Mouse (Mus musculus) CH12.LX (cell line): ENCODE measurements around the gene Parp4. TPM values are rescaled to one million over a fixed set of nuclear protein-coding genes. Genes with fewer than 3 reads are reported as not detected.

Source experiments
- DNase-seq: peaks from one replicate; pipeline ENCODE4 v3.0.0-alpha.2; 2013; ENCODE audit errors: extremely low read depth
- H3K27ac ChIP-seq: 2 replicates; pipeline ENCODE4 v1.5.1; 2012; ENCODE audit warnings: low read depth, mild to moderate bottlenecking, control low read depth, moderate library complexity; ENCODE audit not compliant: insufficient read depth
- H3K27me3 ChIP-seq: replicated peaks from 2 replicates; pipeline ENCODE3; 2012; ENCODE audit warnings: inconsistent platforms
- H3K36me3 ChIP-seq, 2 experiments: replicated peaks in 1 of 2; 2 replicates each; pipeline versions ENCODE3 to v1.6.1; 2012; ENCODE audit warnings: inconsistent platforms in 1 of 2, low read length in 1 of 2, mild to moderate bottlenecking in 1 of 2, mixed read lengths in 1 of 2, moderate library complexity in 1 of 2; ENCODE audit not compliant: control insufficient read depth in 1 of 2, insufficient read depth in 1 of 2
- H3K4me1 ChIP-seq, 2 experiments: 2 replicates each; pipeline ENCODE4 v1.6.1; 2012; ENCODE audit warnings: inconsistent platforms in 1 of 2, moderate library complexity in 1 of 2; ENCODE audit not compliant: insufficient read depth in 2 of 2, control insufficient read depth in 1 of 2
- H3K4me2 ChIP-seq: 2 replicates; pipeline ENCODE4 v1.6.1; 2012; ENCODE audit warnings: low read depth, mild to moderate bottlenecking, control low read depth; ENCODE audit not compliant: poor library complexity, insufficient read depth, severe bottlenecking
- H3K4me3 ChIP-seq, 3 experiments: fragments of 150-350 bp in 1 of 3; sonication (generic) in 1 of 3; replicated peaks in 1 of 3; 2 replicates each; pipeline versions ENCODE3 to v1.5.1; 2011 to 2012; ENCODE audit warnings: low read depth in 2 of 3, low read length in 2 of 3, mild to moderate bottlenecking in 2 of 3, moderate library complexity in 2 of 3, control low read depth in 1 of 3, improper control_type of control experiment in 1 of 3, inconsistent platforms in 1 of 3, mixed read lengths in 1 of 3; ENCODE audit not compliant: poor library complexity in 1 of 3
- H3K79me2 ChIP-seq: replicated peaks from 2 replicates; pipeline ENCODE4 v1.6.1; 2012; ENCODE audit warnings: mild to moderate bottlenecking, moderate library complexity; ENCODE audit not compliant: control insufficient read depth, poor library complexity, insufficient read depth, severe bottlenecking; ENCODE audit errors: extremely low read depth
- H3K9ac ChIP-seq: 2 replicates; pipeline ENCODE4 v1.6.1; 2012; ENCODE audit warnings: low read depth, mild to moderate bottlenecking, control low read depth, moderate library complexity; ENCODE audit not compliant: insufficient read depth
- H3K9me3 ChIP-seq: replicated peaks from 2 replicates; pipeline ENCODE3; 2012; ENCODE audit warnings: low read length, inconsistent platforms, mixed read lengths
- BHLHE40 ChIP-seq: IDR thresholded peaks from 2 replicates; pipeline ENCODE4 v1.6.1; 2011; ENCODE audit warnings: mild to moderate bottlenecking, low read depth, low read length, improper control_type of control experiment
- CHD1 ChIP-seq: IDR thresholded peaks from 2 replicates; pipeline ENCODE4 v1.6.1; 2012; ENCODE audit warnings: low read depth, low read length, improper control_type of control experiment, inconsistent platforms
- CHD2 ChIP-seq: IDR thresholded peaks from 2 replicates; pipeline ENCODE4 v1.6.1; 2011; ENCODE audit warnings: low read length, improper control_type of control experiment
- CTCF ChIP-seq, 2 experiments: IDR thresholded peaks in 1 of 2; conservative IDR thresholded peaks in 1 of 2; 2 replicates each; pipeline ENCODE4 v1.5.1; 2011 to 2012; ENCODE audit warnings: low read depth in 2 of 2, low read length in 2 of 2, improper control_type of control experiment in 1 of 2, inconsistent platforms in 1 of 2, mild to moderate bottlenecking in 1 of 2, moderate library complexity in 1 of 2
- E2F4 ChIP-seq: IDR thresholded peaks from 2 replicates; pipeline ENCODE4 v1.6.1; 2011; ENCODE audit warnings: low read depth, low read length, improper control_type of control experiment; ENCODE audit not compliant: insufficient replicate concordance
- ELF1 ChIP-seq: IDR thresholded peaks from 2 replicates; pipeline ENCODE4 v1.6.1; 2014; ENCODE audit warnings: low read depth, mild to moderate bottlenecking, inconsistent platforms, low read length, improper control_type of control experiment
- EP300 ChIP-seq: IDR thresholded peaks from 2 replicates; pipeline ENCODE4 v1.6.1; 2011; ENCODE audit warnings: low read length, improper control_type of control experiment
- ETS1 ChIP-seq: conservative IDR thresholded peaks from 2 replicates; pipeline ENCODE4 v1.6.1; 2012; ENCODE audit warnings: low read depth, mild to moderate bottlenecking, inconsistent platforms, low read length, improper control_type of control experiment, moderate library complexity
- GABPA ChIP-seq: IDR thresholded peaks from 2 replicates; pipeline ENCODE4 v1.6.1; 2012; ENCODE audit warnings: low read depth, low read length, improper control_type of control experiment, inconsistent platforms; ENCODE audit not compliant: insufficient replicate concordance
- HCFC1 ChIP-seq: IDR thresholded peaks from 2 replicates; pipeline ENCODE4 v1.6.1; 2012; ENCODE audit warnings: low read depth, mild to moderate bottlenecking, inconsistent platforms, low read length, improper control_type of control experiment
- IRF4 ChIP-seq: IDR thresholded peaks from 2 replicates; pipeline ENCODE4 v1.6.1; 2014; ENCODE audit warnings: low read depth, mild to moderate bottlenecking, inconsistent platforms, low read length, improper control_type of control experiment
- JUN ChIP-seq: IDR thresholded peaks from 2 replicates; pipeline ENCODE4 v1.6.1; 2011; ENCODE audit warnings: low read depth, mild to moderate bottlenecking, low read length, improper control_type of control experiment, moderate library complexity; ENCODE audit not compliant: insufficient read depth
- JUND ChIP-seq: conservative IDR thresholded peaks from 2 replicates; pipeline ENCODE4 v1.6.1; 2011; ENCODE audit warnings: low read depth, low read length, improper control_type of control experiment
- KAT2A ChIP-seq: IDR thresholded peaks from 2 replicates; pipeline ENCODE4 v1.6.1; 2012; ENCODE audit warnings: low read length, improper control_type of control experiment, inconsistent platforms; ENCODE audit not compliant: insufficient replicate concordance
- MAFK ChIP-seq: IDR thresholded peaks from 2 replicates; pipeline ENCODE4 v1.6.1; 2011; ENCODE audit warnings: low read length, improper control_type of control experiment; ENCODE audit not compliant: insufficient replicate concordance
- MAX ChIP-seq: IDR thresholded peaks from 2 replicates; pipeline ENCODE4 v1.6.1; 2011; ENCODE audit warnings: low read length, improper control_type of control experiment
- MAZ ChIP-seq: IDR thresholded peaks from 2 replicates; pipeline ENCODE4 v1.6.1; 2012; ENCODE audit warnings: low read depth, mild to moderate bottlenecking, inconsistent platforms, low read length, improper control_type of control experiment, moderate library complexity
- MEF2A ChIP-seq: IDR thresholded peaks from 2 replicates; pipeline ENCODE4 v1.6.1; 2014; ENCODE audit warnings: low read depth, mild to moderate bottlenecking, inconsistent platforms, low read length, improper control_type of control experiment, borderline replicate concordance
- MXI1 ChIP-seq: IDR thresholded peaks from 2 replicates; pipeline ENCODE4 v1.6.1; 2011; ENCODE audit warnings: mild to moderate bottlenecking, low read depth, low read length, improper control_type of control experiment
- MYC ChIP-seq: IDR thresholded peaks from 2 replicates; pipeline ENCODE4 v1.6.1; 2011; ENCODE audit warnings: low read depth, mild to moderate bottlenecking, improper control_type of control experiment, low read length
- NELFE ChIP-seq: IDR thresholded peaks from 2 replicates; pipeline ENCODE4 v1.6.1; 2011; ENCODE audit warnings: low read depth, low read length, improper control_type of control experiment
- NRF1 ChIP-seq: IDR thresholded peaks from 2 replicates; pipeline ENCODE4 v1.6.1; 2014; ENCODE audit warnings: low read depth, mild to moderate bottlenecking, inconsistent platforms, low read length, improper control_type of control experiment, moderate library complexity
- PAX5 ChIP-seq: IDR thresholded peaks from 2 replicates; pipeline ENCODE4 v1.6.1; 2012; ENCODE audit warnings: low read length, inconsistent platforms, mixed read lengths
- POLR2A ChIP-seq: IDR thresholded peaks from 2 replicates; pipeline ENCODE4 v1.6.1; 2011; ENCODE audit warnings: low read depth, mild to moderate bottlenecking, improper control_type of control experiment, low read length
- POLR2AphosphoS2 ChIP-seq: IDR thresholded peaks from 2 replicates; pipeline ENCODE4 v1.6.1; 2011; ENCODE audit warnings: low read depth, low read length, improper control_type of control experiment
- RAD21 ChIP-seq: IDR thresholded peaks from 2 replicates; pipeline ENCODE4 v1.6.1; 2011; ENCODE audit warnings: low read depth, mild to moderate bottlenecking, low read length, improper control_type of control experiment, moderate library complexity
- RCOR1 ChIP-seq: conservative IDR thresholded peaks from 2 replicates; pipeline ENCODE4 v1.6.1; 2012; ENCODE audit warnings: low read depth, mild to moderate bottlenecking, inconsistent platforms, low read length, improper control_type of control experiment
- SIN3A ChIP-seq: IDR thresholded peaks from 2 replicates; pipeline ENCODE4 v1.6.1; 2012; ENCODE audit warnings: low read length, improper control_type of control experiment, inconsistent platforms
- SMC3 ChIP-seq: IDR thresholded peaks from 2 replicates; pipeline ENCODE4 v1.6.1; 2011; ENCODE audit warnings: low read depth, low read length, improper control_type of control experiment
- TBP ChIP-seq: conservative IDR thresholded peaks from 2 replicates; pipeline ENCODE4 v1.6.1; 2011; ENCODE audit warnings: low read depth, low read length, improper control_type of control experiment
- TCF12 ChIP-seq: IDR thresholded peaks from 2 replicates; pipeline ENCODE4 v1.6.1; 2014; ENCODE audit warnings: low read depth, mild to moderate bottlenecking, inconsistent platforms, low read length, improper control_type of control experiment
- UBTF ChIP-seq: IDR thresholded peaks from 2 replicates; pipeline ENCODE4 v1.6.1; 2012; ENCODE audit warnings: low read depth, mild to moderate bottlenecking, inconsistent platforms, low read length, improper control_type of control experiment, moderate library complexity
- USF1 ChIP-seq: IDR thresholded peaks from 2 replicates; pipeline ENCODE4 v1.6.1; 2014; ENCODE audit warnings: low read depth, mild to moderate bottlenecking, inconsistent platforms, low read length, improper control_type of control experiment
- USF2 ChIP-seq: conservative IDR thresholded peaks from 2 replicates; pipeline ENCODE4 v1.6.1; 2011; ENCODE audit warnings: low read depth, low read length, improper control_type of control experiment
- ZC3H11A ChIP-seq: IDR thresholded peaks from 2 replicates; pipeline ENCODE4 v1.6.1; 2012; ENCODE audit warnings: low read depth, mild to moderate bottlenecking, inconsistent platforms, low read length, improper control_type of control experiment
- ZKSCAN1 ChIP-seq: IDR thresholded peaks from 2 replicates; pipeline ENCODE4 v1.6.1; 2012; ENCODE audit warnings: low read depth, inconsistent platforms, low read length, improper control_type of control experiment, borderline replicate concordance
- ZMIZ1 ChIP-seq: IDR thresholded peaks from 2 replicates; pipeline ENCODE4 v1.6.1; 2012; ENCODE audit warnings: low read depth, mild to moderate bottlenecking, inconsistent platforms, low read length, improper control_type of control experiment
- ZNF384 ChIP-seq: IDR thresholded peaks from 2 replicates; pipeline ENCODE4 v1.6.1; 2012; ENCODE audit warnings: low read depth, low read length, improper control_type of control experiment, inconsistent platforms
- dilution Hi-C: fragments of 300-500 bp; cut with MboI; formaldehyde crosslinking; loops from 2 replicates; pipeline ENCODE4 v1.14.3; 2020; ENCODE audit warnings: low sequenced_read_pairs; ENCODE audit not compliant: extremely low pct_unique_long_range_greater_than_20kb, extremely low pct_ligation_motif_present
- in situ Hi-C: fragments of 300-500 bp; cut with MboI; formaldehyde crosslinking; loops from 3 replicates; pipeline ENCODE4 v1.14.3; 2019; ENCODE audit warnings: low sequenced_read_pairs, low pct_ligation_motif_present, low pct_unique_long_range_greater_than_20kb, mixed read lengths
- polyA plus RNA-seq: library from polyadenylated mRNA; unstranded; fragments of >175 nt; gene quantifications from 2 replicates; pipeline ENCODE4 v1.2.1, GENCODE M21; 2012; ENCODE audit warnings: low read depth; ENCODE audit not compliant: insufficient read length
- total RNA-seq, 2 experiments: library from RNA; depleted of rRNA; stranded (reverse); fragments of 300-350 nt in 1 of 2; fragments of >200 nt in 1 of 2; gene quantifications; 2 replicates each; pipeline ENCODE4 v1.2.3; 2012 to 2014

Gene Parp4
- total RNA-seq (2012; rRNA removed) (6.8 and 10.2 TPM in 2 replicates), total RNA-seq (2014; rRNA removed) (5.6 and 6.1 TPM in 2 replicates), polyA plus RNA-seq (11.3 and 13.0 TPM in 2 replicates)

DNA sequence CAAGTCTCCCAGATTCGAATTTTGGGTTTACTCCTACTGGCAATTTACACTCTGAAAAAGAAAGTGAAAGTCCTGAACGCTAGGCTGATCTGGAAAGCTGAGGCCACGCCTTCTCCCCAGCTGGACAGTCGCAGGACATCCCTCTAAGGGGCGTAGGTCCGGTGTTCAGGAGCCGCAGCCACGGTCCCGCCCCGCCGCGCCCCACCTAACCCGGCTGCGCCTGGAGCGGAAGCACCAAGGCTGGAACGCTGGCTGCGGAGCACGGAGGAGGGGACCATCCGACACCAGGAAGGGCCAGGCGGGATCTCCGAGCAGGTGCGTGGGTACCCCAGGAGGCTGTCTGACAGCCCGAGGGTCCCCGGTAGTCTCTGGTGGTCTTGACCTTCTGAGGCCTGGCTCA lies at the start of gene Parp4, which contains the start of gene Cenpj:
TSS of gene Parp4 (plus strand) at position 204 of the 400 bp plus-strand sequence.
TSS of gene Cenpj (minus strand) at position 10 of the 400 bp plus-strand sequence.
- Histone ChIP-seq H3K4me1 (peaks cover 9 to 45% of the 10 kb centered on the region in 2 experiments), H3K4me2 (peak within 1 kb of the TSS; percentile 91), H3K79me2 (peaks cover 25% of the 10 kb centered on the region), H3K36me3 (peaks cover 11 to 27% of the 10 kb centered on the region in 2 experiments), H3K4me3 (peak within 1 kb of the TSS; percentile 77 to 98 (median 86)), H3K27ac (peak within 1 kb of the TSS; percentile 53), H3K9ac (peak within 1 kb of the TSS; percentile 94), H3K9me3 (no peaks in the 10 kb centered on the region), H3K27me3 (no peaks in the 10 kb centered on the region)
- in situ Hi-C loops = no loop called here
- TF ChIP-seq USF1 (no peak), MXI1 (peak; percentile 79), POLR2AphosphoS2 (no peak), CTCF (conservative IDR thresholded peaks at IDR 0.05 in 1 of 2, IDR thresholded peaks at IDR 0.05 in 1 of 2; ENCODE audit: low read depth in 2 of 2, low read length in 2 of 2) (0 out of 4 replicates have a peak, but pooled peaks of 1 of the 2 experiments have one; percentile 4), MEF2A (peak; percentile 65; the same call in 1 of the 2 replicates), USF2 (no peak), ZC3H11A (no peak), E2F4 (no peak), TBP (peak; percentile 58; the same call in 1 of the 2 replicates), ELF1 (peak; percentile 76), JUND (no peak), EP300 (no peak), MAX (peak; percentile 68; the same call in 1 of the 2 replicates), SIN3A (peak; percentile 87), SMC3 (no peak), ZNF384 (no peak), HCFC1 (peak; percentile 57), NELFE (peak; percentile 63), TCF12 (peak; percentile 67; the same call in 1 of the 2 replicates), KAT2A (no peak), MAZ (peak; percentile 61; the same call in 1 of the 2 replicates), RCOR1 (no peak), GABPA (no peak), MAFK (no peak), MYC (no peak), ZKSCAN1 (no peak), ZMIZ1 (peak; percentile 65), CHD1 (no peak), NRF1 (peak; percentile 55), IRF4 (peak; percentile 86), RAD21 (no peak), PAX5 (no peak), BHLHE40 (no peak; the same call in 1 of the 2 replicates), JUN (no peak), ETS1 (peak; percentile 97), POLR2A (peak; percentile 72; the same call in 1 of the 2 replicates), UBTF (no peak), CHD2 (no peak)
- dilution Hi-C loops = no loop called here
- peak; percentile 92 for DNase-seq
